Mouse (Mus musculus) embryonic facial prominence, embryonic 15.5 days (tissue): ENCODE results near the gene Mms22l. TPM values are rescaled to one million over a fixed set of nuclear protein-coding genes. Genes with fewer than 3 reads are reported as not detected.
"Not testable (repeated sequence)": the region's sequence is repeated elsewhere in the genome, so short reads cannot be mapped to it uniquely, and the experiment has no call there.

Experiments
- ATAC-seq: fragments of 200-750 bp; cut with Nextera tagmentation; 2 replicates; pipeline ENCODE4 v1.8.0; 2017; ENCODE audit warnings: low read depth, moderate TSS enrichment; ENCODE audit not compliant: insufficient number of reproducible peaks, low FRiP score, low TSS enrichment
- H3K27ac ChIP-seq: fragments of 300-500 bp; sonication (generic); replicated peaks from 2 replicates; pipeline ENCODE4 v1.5.1; 2015; ENCODE audit warnings: mild to moderate bottlenecking, inconsistent platforms
- H3K27me3 ChIP-seq: fragments of 300-500 bp; sonication (generic); 2 replicates; pipeline ENCODE4 v1.6.1; 2015; ENCODE audit warnings: inconsistent platforms
- H3K36me3 ChIP-seq: fragments of 300-500 bp; sonication (generic); 2 replicates; pipeline ENCODE4 v1.6.1; 2015; ENCODE audit warnings: mild to moderate bottlenecking, inconsistent platforms
- H3K4me1 ChIP-seq: fragments of 300-500 bp; sonication (generic); 2 replicates; pipeline ENCODE4 v1.6.1; 2015; ENCODE audit warnings: inconsistent platforms
- H3K4me2 ChIP-seq: fragments of 300-500 bp; sonication (generic); replicated peaks from 2 replicates; pipeline ENCODE4 v1.6.1; 2015; ENCODE audit warnings: mild to moderate bottlenecking, inconsistent platforms
- H3K4me3 ChIP-seq: fragments of 300-500 bp; sonication (generic); replicated peaks from 2 replicates; pipeline ENCODE4 v1.5.1; 2015; ENCODE audit warnings: mild to moderate bottlenecking, inconsistent platforms
- H3K9ac ChIP-seq: fragments of 300-500 bp; sonication (generic); 2 replicates; pipeline ENCODE4 v1.6.1; 2015; ENCODE audit warnings: inconsistent platforms
- H3K9me3 ChIP-seq: fragments of 300-500 bp; sonication (generic); replicated peaks from 2 replicates; pipeline ENCODE4 v1.6.1; 2016; ENCODE audit warnings: inconsistent platforms
- WGBS: fragments of 180-500 bp; shearing (Covaris S2); methylation state at CpG from one replicate; pipeline ENCODE4 v1.1.7; 2015; 5-methylcytosine and 5-hydroxymethylcytosine counted together
- polyA plus RNA-seq: library from polyadenylated mRNA; unstranded; fragments of >200 nt; fragmentation: Nextera tagmentation; extraction: Ambion mirVana; gene quantifications from 2 replicates; pipeline ENCODE4 v1.2.1, GENCODE M21; 2015

The Mms22l gene
- polyA plus RNA-seq, 1 experiment from 2014 or later = 25.1 TPM

GRCm38 (mm10) chr4:24621422-24622187 is 125.4 kb downstream of the Mms22l start:
- H3K4me3 ChIP-seq = no peak overlapping the region
- no peak overlapping the region for H3K27ac ChIP-seq
- no peaks in the 10 kb centered on the region for H3K27me3 ChIP-seq
- no peaks in the 10 kb centered on the region for H3K9me3 ChIP-seq
- 40% methylated on average over 9 of the region's 9 CpGs for WGBS
- H3K4me1 ChIP-seq = no peaks in the 10 kb centered on the region
- no peak overlapping the region for H3K4me2 ChIP-seq
- H3K9ac ChIP-seq = no peak overlapping the region
- H3K36me3 ChIP-seq = no peaks in the 10 kb centered on the region
- no peak for ATAC-seq

DNA sequence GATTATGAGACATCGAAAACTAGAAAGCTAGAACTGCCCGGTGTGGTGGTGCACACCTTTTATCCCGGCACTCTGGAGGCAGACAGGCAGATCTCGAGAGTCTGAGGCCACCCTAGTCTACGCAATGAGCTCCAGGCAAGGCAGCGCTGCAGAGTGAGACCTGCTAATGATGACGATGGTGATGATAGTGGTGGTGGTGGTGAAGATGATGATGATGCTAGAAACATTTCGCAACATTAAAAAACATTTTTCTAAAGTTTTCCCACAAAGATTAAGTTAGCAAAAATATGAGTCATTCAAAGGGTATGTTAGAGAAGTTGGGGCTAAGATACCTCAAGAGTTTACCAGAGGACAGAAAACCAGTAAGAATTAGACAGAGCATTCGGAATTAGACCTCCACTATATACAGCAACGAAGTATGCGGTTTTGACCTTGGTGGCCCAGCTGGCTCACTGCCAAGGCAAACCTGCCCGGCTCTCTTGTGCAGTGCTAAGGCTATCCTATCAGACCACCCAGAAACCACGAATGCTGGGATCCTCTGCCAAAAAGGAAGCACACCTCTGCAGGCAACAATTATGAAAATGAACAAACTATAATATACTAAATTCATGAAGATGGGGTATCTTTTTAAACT is 129.8 kb downstream of the Mms22l start:
- WGBS = 63% methylated on average over 13 of the region's 13 CpGs
- no peak overlapping the region for H3K9ac ChIP-seq
- ATAC-seq = no peak
- no peaks in the 10 kb centered on the region for H3K27me3 ChIP-seq
- no peak overlapping the region for H3K4me3 ChIP-seq
- no peaks in the 10 kb centered on the region for H3K36me3 ChIP-seq
- H3K4me1 ChIP-seq = no peaks in the 10 kb centered on the region
- H3K27ac ChIP-seq = no peak overlapping the region
- no peak overlapping the region for H3K4me2 ChIP-seq
- H3K9me3 ChIP-seq = no peaks in the 10 kb centered on the region

DNA sequence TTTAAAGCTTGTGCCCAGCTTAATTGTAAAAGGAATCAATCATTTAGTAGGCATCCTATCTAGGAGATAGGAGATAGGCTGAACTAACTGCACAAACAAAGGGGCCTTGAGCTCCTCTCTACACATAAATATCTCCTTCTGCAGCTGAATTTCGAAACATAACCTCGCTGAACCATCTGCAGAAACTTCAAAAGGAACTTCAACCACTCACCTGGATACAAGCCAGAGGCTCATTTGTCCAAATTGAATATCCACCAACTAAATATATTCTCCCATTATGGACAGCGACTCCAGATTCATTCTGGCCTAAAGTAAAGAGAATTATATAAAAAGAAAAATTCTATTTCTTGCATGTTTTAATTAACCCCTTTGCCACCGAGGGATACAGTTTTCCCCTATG is 130.4 kb downstream of the Mms22l start:
- no peaks in the 10 kb centered on the region for H3K36me3 ChIP-seq
- no peaks in the 10 kb centered on the region for H3K27me3 ChIP-seq
- 0 out of 2 replicates have a peak, but pooled peaks cover 3% of the 10 kb centered on the region for H3K4me1 ChIP-seq
- no peak for ATAC-seq
- H3K4me3 ChIP-seq = no peak overlapping the region
- H3K9ac ChIP-seq = no peak overlapping the region
- no peak overlapping the region for H3K27ac ChIP-seq
- H3K4me2 ChIP-seq = no peak overlapping the region
- no peaks in the 10 kb centered on the region for H3K9me3 ChIP-seq
- WGBS = 50% methylated on average over 4 of the region's 4 CpGs

GRCm38 (mm10) chr4:24627871-24628270 is 131.6 kb downstream of the Mms22l start:
- no peaks in the 10 kb centered on the region for H3K9me3 ChIP-seq
- H3K9ac ChIP-seq = no peak overlapping the region
- no peak for ATAC-seq
- H3K4me2 ChIP-seq = no peak overlapping the region
- H3K4me3 ChIP-seq = no peak overlapping the region
- 0 out of 2 replicates have a peak, but pooled peaks cover 3% of the 10 kb centered on the region for H3K4me1 ChIP-seq
- WGBS = 47% methylated on average over 1 of the region's 1 CpGs
- H3K27ac ChIP-seq = no peak overlapping the region
- no peaks in the 10 kb centered on the region for H3K27me3 ChIP-seq
- H3K36me3 ChIP-seq = no peaks in the 10 kb centered on the region

GRCm38 (mm10) chr4:24630430-24630829 is 134.2 kb downstream of the Mms22l start:
- Histone ChIP-seq H3K36me3 (no peaks in the 10 kb centered on the region), H3K27me3 (no peaks in the 10 kb centered on the region), H3K9me3 (no peaks in the 10 kb centered on the region), H3K4me1 (0 out of 2 replicates have a peak, but pooled peaks cover 3% of the 10 kb centered on the region), H3K27ac (no peak overlapping the region), H3K4me2 (no peak overlapping the region), H3K9ac (no peak overlapping the region), H3K4me3 (no peak overlapping the region)
- ATAC-seq = no peak
- 37% methylated on average over 2 of the region's 2 CpGs for WGBS

DNA sequence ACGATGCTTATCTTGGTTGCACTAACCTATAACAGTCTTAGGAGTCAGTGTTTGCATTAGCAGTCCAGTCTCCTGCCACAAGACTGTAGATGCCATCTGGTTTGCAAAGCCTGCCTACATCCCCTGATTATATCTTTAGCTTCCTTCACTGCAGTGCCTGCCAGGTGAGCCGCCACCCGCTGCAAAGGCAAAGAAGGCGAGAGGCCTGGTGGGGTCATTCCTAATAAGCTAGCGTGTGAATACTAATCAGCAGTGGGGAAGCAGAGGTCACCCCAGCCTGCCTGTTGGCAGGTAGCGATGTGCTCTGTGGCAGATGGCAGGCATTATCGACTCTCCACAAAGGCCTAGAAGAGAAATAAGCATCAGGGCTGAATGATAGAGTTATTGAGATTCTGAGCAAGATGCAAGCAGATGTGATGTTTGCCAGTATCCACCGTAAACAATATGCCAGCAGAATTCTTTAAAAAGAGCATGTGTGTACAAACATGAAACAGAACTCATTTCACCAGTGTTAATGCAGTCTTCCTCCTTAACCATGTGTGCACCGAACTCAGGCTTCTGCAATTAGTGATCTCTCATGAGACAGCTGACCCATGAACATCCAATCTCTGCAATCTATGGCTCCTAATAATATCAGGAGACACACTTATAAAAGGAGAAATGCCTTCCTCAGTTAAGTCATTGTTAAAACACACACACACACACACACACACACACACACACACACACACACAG is 135.1 kb downstream of the Mms22l start:
- H3K9me3 ChIP-seq = no peaks in the 10 kb centered on the region
- H3K27me3 ChIP-seq = no peaks in the 10 kb centered on the region
- H3K36me3 ChIP-seq = no peaks in the 10 kb centered on the region
- 0 out of 2 replicates have a peak, but pooled peaks cover 3% of the 10 kb centered on the region for H3K4me1 ChIP-seq
- no peak overlapping the region for H3K4me2 ChIP-seq
- no peak for ATAC-seq
- WGBS = 66% methylated on average over 9 of the region's 9 CpGs
- H3K4me3 ChIP-seq = no peak overlapping the region
- H3K9ac ChIP-seq = no peak overlapping the region
- H3K27ac ChIP-seq = no peak overlapping the region

DNA sequence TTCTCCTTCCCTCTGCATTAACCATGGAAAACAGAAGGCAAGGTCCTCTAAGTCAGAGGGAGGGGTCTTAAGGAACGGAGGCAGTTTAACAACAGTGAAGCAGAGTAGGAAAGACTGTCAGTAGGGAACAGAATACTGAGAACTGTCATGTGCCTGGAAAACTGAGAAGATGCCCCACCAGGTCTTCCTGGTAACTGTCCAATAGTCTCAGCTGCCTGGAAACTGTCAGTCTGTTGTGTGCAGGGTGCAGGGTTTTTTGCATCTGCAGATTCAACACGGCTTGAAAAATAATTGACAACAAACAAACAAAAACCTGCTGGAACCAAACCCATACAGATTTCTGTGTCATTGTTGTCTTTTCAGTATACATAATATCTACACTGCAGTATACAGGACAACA is 146.1 kb downstream of the Mms22l start:
- no peak overlapping the region for H3K27ac ChIP-seq
- no peak overlapping the region for H3K4me2 ChIP-seq
- no peak overlapping the region for H3K9ac ChIP-seq
- no peak overlapping the region for H3K4me3 ChIP-seq
- H3K27me3 ChIP-seq = no peaks in the 10 kb centered on the region
- no peak for ATAC-seq
- H3K9me3 ChIP-seq = no peaks in the 10 kb centered on the region
- H3K36me3 ChIP-seq = no peaks in the 10 kb centered on the region
- no peaks in the 10 kb centered on the region for H3K4me1 ChIP-seq
- WGBS = 67% methylated on average over 2 of the region's 2 CpGs

GRCm38 (mm10) chr4:24644735-24645134 is 148.5 kb downstream of the Mms22l start:
- H3K36me3 ChIP-seq, H3K4me2 ChIP-seq, H3K27me3 ChIP-seq, H3K27ac ChIP-seq, H3K4me3 ChIP-seq, H3K9ac ChIP-seq, H3K4me1 ChIP-seq, H3K9me3 ChIP-seq, ATAC-seq: not testable (repeated sequence)
- WGBS = 89% methylated on average over 7 of the region's 8 CpGs
